Mouse (Mus musculus) kidney, embryonic 14.5 days (tissue): ENCODE results near the gene Orc2. TPM values are rescaled to one million over a fixed set of nuclear protein-coding genes. Genes with fewer than 3 reads are reported as not detected.

ENCODE experiments used
- ATAC-seq: fragments of 200-750 bp; cut with Nextera tagmentation; 2 replicates; pipeline ENCODE4 v1.8.0; 2017; ENCODE audit warnings: moderate number of reproducible peaks, mild to moderate bottlenecking, moderate TSS enrichment, moderate library complexity; ENCODE audit not compliant: low FRiP score, low TSS enrichment
- H3K27ac ChIP-seq: fragments of 300-500 bp; sonication (generic); 2 replicates; pipeline ENCODE4 v1.5.1; 2014; ENCODE audit warnings: low read depth, mild to moderate bottlenecking, low read length, moderate library complexity, mixed read lengths
- H3K27me3 ChIP-seq: fragments of 300-500 bp; sonication (generic); 2 replicates; pipeline ENCODE4 v1.6.1; 2014; ENCODE audit warnings: mild to moderate bottlenecking, low read length; ENCODE audit not compliant: control insufficient read depth, insufficient read depth
- H3K36me3 ChIP-seq: fragments of 300-500 bp; sonication (generic); 2 replicates; pipeline ENCODE4 v1.6.1; 2014; ENCODE audit warnings: low read length, mixed read lengths; ENCODE audit not compliant: control insufficient read depth, insufficient read depth
- H3K4me1 ChIP-seq: fragments of 300-500 bp; sonication (generic); 2 replicates; pipeline ENCODE4 v1.6.1; 2014; ENCODE audit warnings: low read length, mixed read lengths; ENCODE audit not compliant: control insufficient read depth, insufficient read depth
- H3K4me2 ChIP-seq: fragments of 300-500 bp; sonication (generic); replicated peaks from 2 replicates; pipeline ENCODE4 v1.6.1; 2014; ENCODE audit warnings: low read depth, mild to moderate bottlenecking, low read length
- H3K4me3 ChIP-seq: fragments of 300-500 bp; sonication (generic); 2 replicates; pipeline ENCODE4 v1.5.1; 2014; ENCODE audit warnings: mild to moderate bottlenecking, low read length
- H3K9ac ChIP-seq: fragments of 300-500 bp; sonication (generic); 2 replicates; pipeline ENCODE4 v1.6.1; 2014; ENCODE audit warnings: low read depth, mild to moderate bottlenecking, low read length, moderate library complexity
- H3K9me3 ChIP-seq: fragments of 300-500 bp; sonication (generic); 2 replicates; pipeline ENCODE4 v1.6.1; 2016; ENCODE audit warnings: low read length; ENCODE audit not compliant: control insufficient read depth
- WGBS: fragments of 180-500 bp; shearing (Covaris S2); extraction: QIAGEN DNeasy Blood & Tissue Kit; methylation state at CpG from one replicate; pipeline ENCODE4 v1.1.7; 2014; 5-methylcytosine and 5-hydroxymethylcytosine counted together
- polyA plus RNA-seq: library from polyadenylated mRNA; unstranded; fragments of >200 nt; fragmentation: Nextera tagmentation; extraction: Ambion mirVana; gene quantifications from 2 replicates; pipeline ENCODE4 v1.2.1, GENCODE M21; 2014

The Orc2 gene
- polyA plus RNA-seq, 1 experiment from 2014 or later = 36.6 TPM

DNA sequence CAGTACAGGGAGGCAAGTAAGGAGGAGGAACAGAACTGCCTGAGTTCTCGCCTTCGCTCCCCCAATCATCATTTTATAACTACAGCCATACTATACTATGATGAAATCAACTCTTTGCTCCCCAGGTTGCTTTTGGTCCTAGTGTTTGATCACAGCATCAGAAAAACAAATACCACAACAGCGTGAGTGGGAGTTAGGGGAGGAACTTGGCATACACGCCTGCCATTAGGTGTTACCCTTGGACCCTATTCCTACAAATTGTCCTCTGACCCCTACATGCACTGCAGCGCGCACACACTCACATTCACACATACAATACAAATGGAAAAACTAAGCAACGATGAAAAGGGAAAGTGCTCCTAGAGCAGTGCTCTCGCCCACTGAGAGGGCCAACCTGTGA lies 29.2 kb downstream of the Orc2 start:
- H3K36me3 ChIP-seq = peaks cover 74% of the 10 kb centered on the region
- no peak overlapping the region for H3K27ac ChIP-seq
- WGBS = 93% methylated on average over 8 of the region's 8 CpGs
- no peaks in the 10 kb centered on the region for H3K27me3 ChIP-seq
- ATAC-seq = no peak
- no peak overlapping the region for H3K4me2 ChIP-seq
- H3K4me3 ChIP-seq = no peak overlapping the region
- no peaks in the 10 kb centered on the region for H3K9me3 ChIP-seq
- H3K4me1 ChIP-seq = no peaks in the 10 kb centered on the region
- no peak overlapping the region for H3K9ac ChIP-seq

DNA sequence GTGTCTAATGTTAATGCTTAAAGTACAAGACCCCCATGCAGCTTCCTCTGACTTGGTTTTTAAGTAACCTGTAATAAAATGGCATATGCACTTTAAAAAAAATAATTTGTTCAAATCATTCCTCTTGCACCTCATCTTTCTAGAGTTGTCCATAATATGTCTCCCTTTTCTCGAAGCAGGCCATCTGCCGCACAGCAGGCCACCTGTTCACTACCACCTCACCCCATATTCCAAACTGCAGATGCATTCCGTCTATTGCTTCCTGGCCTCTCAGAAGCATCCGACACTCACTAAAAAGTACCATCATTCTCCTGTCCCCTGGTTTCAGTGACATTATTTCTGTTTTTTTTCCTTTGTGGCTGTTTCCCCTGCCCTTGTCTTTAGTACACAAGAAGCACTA lies 39.3 kb downstream of the Orc2 start:
- H3K4me1 ChIP-seq = no peaks in the 10 kb centered on the region
- no peak for ATAC-seq
- no peak overlapping the region for H3K27ac ChIP-seq
- no peak overlapping the region for H3K4me3 ChIP-seq
- H3K4me2 ChIP-seq = no peak overlapping the region
- peaks cover 83% of the 10 kb centered on the region for H3K36me3 ChIP-seq
- no peaks in the 10 kb centered on the region for H3K27me3 ChIP-seq
- no peak overlapping the region for H3K9ac ChIP-seq
- WGBS = 93% methylated on average over 4 of the region's 4 CpGs
- no peaks in the 10 kb centered on the region for H3K9me3 ChIP-seq

GRCm38 (mm10) chr1:58465042-58465441 lies 39.9 kb downstream of the Orc2 start:
- WGBS = 93% methylated on average over 4 of the region's 4 CpGs
- Histone ChIP-seq H3K27ac (no peak overlapping the region), H3K4me2 (no peak overlapping the region), H3K9ac (no peak overlapping the region), H3K27me3 (no peaks in the 10 kb centered on the region), H3K4me1 (no peaks in the 10 kb centered on the region), H3K9me3 (no peaks in the 10 kb centered on the region), H3K36me3 (peaks cover 82% of the 10 kb centered on the region), H3K4me3 (no peak overlapping the region)
- no peak for ATAC-seq

DNA sequence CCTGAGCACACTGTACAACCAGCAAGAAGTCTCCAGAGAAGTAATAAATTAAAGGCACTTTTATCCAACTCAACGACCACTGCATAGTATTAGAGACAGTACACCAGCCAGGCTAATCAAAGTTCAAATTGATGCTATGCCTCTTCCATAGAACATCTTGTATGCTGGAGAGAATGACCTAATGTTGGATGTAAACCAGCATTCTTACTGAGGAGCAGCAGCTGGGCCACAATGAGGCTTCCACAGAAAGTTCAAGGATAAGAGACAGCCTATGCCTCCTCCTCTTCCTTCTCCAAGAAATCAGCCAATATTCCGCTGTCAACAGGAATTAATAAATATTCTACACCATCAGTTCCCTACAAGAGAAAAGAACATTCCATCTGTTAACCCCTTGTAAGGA lies 41.0 kb downstream of the Orc2 start:
- no peak for ATAC-seq
- Histone ChIP-seq H3K4me2 (no peak overlapping the region), H3K4me3 (no peak overlapping the region), H3K9ac (no peak overlapping the region), H3K27me3 (no peaks in the 10 kb centered on the region), H3K27ac (no peak overlapping the region), H3K9me3 (no peaks in the 10 kb centered on the region), H3K36me3 (peaks cover 78% of the 10 kb centered on the region), H3K4me1 (no peaks in the 10 kb centered on the region)
- 71% methylated on average over 2 of the region's 2 CpGs for WGBS

DNA sequence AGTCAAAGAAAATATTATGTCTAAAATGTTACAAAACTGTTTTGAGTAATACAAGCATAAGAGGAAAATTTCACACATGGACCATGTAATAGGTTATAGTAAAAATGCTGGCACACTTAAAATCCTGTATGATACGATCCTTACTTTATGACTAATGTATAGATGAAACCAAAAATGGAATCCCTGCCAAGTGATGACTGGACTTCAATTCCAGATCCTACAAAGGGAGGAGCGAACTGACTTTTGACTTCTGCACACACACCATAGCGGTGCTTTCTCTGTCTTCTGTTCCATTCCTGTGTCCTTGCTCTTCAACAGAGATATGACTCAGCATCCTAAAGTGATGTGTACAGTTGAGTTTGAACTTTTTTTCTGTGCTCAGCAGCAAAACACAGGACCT lies 44.3 kb downstream of the Orc2 start:
- no peak overlapping the region for H3K9ac ChIP-seq
- no peak overlapping the region for H3K4me3 ChIP-seq
- no peaks in the 10 kb centered on the region for H3K27me3 ChIP-seq
- H3K4me1 ChIP-seq = no peaks in the 10 kb centered on the region
- ATAC-seq = no peak
- 95% methylated on average over 3 of the region's 3 CpGs for WGBS
- peaks cover 90% of the 10 kb centered on the region for H3K36me3 ChIP-seq
- H3K27ac ChIP-seq = no peak overlapping the region
- H3K9me3 ChIP-seq = no peaks in the 10 kb centered on the region
- H3K4me2 ChIP-seq = no peak overlapping the region

DNA sequence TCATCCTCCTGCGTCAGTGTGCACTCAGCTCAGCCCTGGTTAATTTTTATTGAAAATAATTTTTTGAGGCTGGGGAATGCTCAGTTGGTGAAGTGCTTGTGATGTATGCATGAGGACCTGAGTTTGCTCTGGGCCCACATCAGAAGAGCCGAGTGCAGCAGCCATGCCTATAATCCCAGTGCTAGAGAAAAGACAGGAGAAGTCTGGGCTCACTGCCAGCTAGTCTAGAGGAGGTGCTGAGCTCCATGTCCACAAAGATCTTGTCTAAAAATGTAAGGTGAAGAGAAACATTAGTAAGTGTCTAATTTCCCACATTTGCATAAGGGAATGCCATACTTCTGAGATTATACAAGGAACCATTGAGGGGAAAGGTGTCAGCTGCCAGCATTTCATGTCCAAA lies 46.0 kb downstream of the Orc2 start:
- H3K4me1 ChIP-seq = no peaks in the 10 kb centered on the region
- no peak overlapping the region for H3K27ac ChIP-seq
- H3K4me2 ChIP-seq = no peak overlapping the region
- no peak overlapping the region for H3K4me3 ChIP-seq
- H3K27me3 ChIP-seq = no peaks in the 10 kb centered on the region
- H3K9ac ChIP-seq = no peak overlapping the region
- no peak for ATAC-seq
- WGBS = 84% methylated on average over 2 of the region's 2 CpGs
- no peaks in the 10 kb centered on the region for H3K9me3 ChIP-seq
- peaks cover 91% of the 10 kb centered on the region for H3K36me3 ChIP-seq

DNA sequence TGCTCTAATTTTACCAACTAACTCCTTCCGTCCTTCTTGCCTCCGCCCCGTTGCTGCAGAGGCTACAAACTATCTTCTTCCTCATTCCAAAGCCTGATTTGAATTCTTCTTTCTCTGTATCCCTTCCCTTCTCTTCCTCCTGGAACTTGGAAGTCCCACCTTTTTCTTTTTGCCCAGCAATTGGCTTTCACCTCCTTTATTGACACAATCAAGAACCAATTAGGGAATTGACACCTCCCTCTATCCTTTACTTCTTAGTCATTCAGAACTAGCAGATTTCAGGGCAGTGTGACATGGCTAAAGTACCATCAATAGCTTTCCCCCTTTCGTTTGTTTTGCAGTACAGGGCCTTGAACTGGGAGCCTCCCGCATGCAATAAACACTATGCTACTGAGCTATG lies 46.7 kb downstream of the Orc2 start:
- Histone ChIP-seq H3K4me2 (no peak overlapping the region), H3K27me3 (no peaks in the 10 kb centered on the region), H3K9me3 (no peaks in the 10 kb centered on the region), H3K9ac (no peak overlapping the region), H3K4me1 (no peaks in the 10 kb centered on the region), H3K36me3 (peaks cover 92% of the 10 kb centered on the region), H3K27ac (no peak overlapping the region), H3K4me3 (no peak overlapping the region)
- ATAC-seq = no peak
- WGBS = 79% methylated on average over 5 of the region's 5 CpGs

- Histone ChIP-seq H3K4me1 (no peaks in the 10 kb centered on the region), H3K27ac (no peak overlapping the region), H3K9ac (no peak overlapping the region), H3K4me2 (no peak overlapping the region), H3K36me3 (peaks cover 85% of the 10 kb centered on the region), H3K4me3 (no peak overlapping the region), H3K27me3 (no peaks in the 10 kb centered on the region), H3K9me3 (no peaks in the 10 kb centered on the region)
- 90% methylated on average over 6 of the region's 6 CpGs for WGBS
- no peak for ATAC-seq
These were observed 50.6 kb downstream of the Orc2 start for GRCm38 (mm10) chr1:58454316-58454715.

- H3K4me1 ChIP-seq = peaks cover 12% of the 10 kb centered on the region; the same call in 1 of the 2 replicates
- no peak overlapping the region for H3K27ac ChIP-seq
- ATAC-seq = no peak
- no peak overlapping the region for H3K4me3 ChIP-seq
- no peaks in the 10 kb centered on the region for H3K27me3 ChIP-seq
- H3K9ac ChIP-seq = no peak overlapping the region
- no peak overlapping the region for H3K4me2 ChIP-seq
- peaks cover 42% of the 10 kb centered on the region for H3K36me3 ChIP-seq
- H3K9me3 ChIP-seq = no peaks in the 10 kb centered on the region
- 88% methylated on average over 7 of the region's 7 CpGs for WGBS
These were observed 56.5 kb downstream of the Orc2 start for GRCm38 (mm10) chr1:58448396-58448795.

DNA sequence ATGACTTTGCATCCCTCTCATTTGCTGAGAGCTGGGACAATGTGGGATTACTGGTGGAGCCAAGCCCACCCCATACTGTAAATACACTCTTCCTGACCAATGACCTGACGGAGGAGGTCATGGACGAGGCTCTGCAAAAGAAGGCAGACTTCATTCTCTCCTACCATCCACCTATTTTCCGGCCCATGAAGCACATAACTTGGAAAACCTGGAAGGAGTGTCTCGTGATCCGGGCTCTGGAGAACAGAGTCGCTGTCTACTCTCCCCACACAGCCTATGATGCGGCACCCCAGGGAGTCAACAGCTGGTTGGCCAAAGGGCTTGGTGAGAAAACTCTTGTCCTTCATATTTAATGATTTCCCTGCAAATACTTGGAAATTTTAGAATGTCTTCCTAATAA lies 57.1 kb downstream of the Orc2 start:
- Histone ChIP-seq H3K36me3 (peaks cover 36% of the 10 kb centered on the region), H3K9me3 (no peaks in the 10 kb centered on the region), H3K4me3 (no peak overlapping the region), H3K4me1 (peaks cover 12% of the 10 kb centered on the region; the same call in 1 of the 2 replicates), H3K27ac (no peak overlapping the region), H3K9ac (no peak overlapping the region), H3K4me2 (no peak overlapping the region), H3K27me3 (no peaks in the 10 kb centered on the region)
- 84% methylated on average over 7 of the region's 7 CpGs for WGBS
- ATAC-seq = no peak
